Mouse (Mus musculus) natural killer cell, adult 2 months (primary cell): ENCODE data around the gene Zbtb48.

Source experiments
- DNase-seq, 2 experiments: peaks; one replicate each; pipeline ENCODE4 v3.0.0; 2022; ENCODE audit warnings: low spot score in 2 of 2

Gene Zbtb48

DNA sequence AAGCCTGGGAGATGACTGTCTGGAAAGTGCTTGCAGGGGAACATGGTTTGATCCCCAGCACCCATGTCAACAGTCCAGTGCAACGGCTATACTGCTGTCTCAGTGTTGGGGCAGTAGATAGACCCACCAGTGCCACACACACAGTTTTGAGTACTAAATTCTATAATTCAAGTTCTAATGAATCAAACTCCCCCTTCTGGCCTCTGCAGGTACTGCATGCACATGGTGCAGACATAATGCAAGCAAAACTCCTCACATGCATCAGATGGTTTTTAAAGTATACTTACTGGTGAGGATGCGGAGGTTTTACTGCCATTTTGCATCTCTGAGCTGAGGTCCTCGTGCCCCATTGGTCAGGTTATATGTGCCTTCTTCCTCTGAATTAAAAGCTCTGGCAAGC is 52.0 kb downstream of the Zbtb48 start:
- DNase-seq = peak; percentile 35 to 59

DNA sequence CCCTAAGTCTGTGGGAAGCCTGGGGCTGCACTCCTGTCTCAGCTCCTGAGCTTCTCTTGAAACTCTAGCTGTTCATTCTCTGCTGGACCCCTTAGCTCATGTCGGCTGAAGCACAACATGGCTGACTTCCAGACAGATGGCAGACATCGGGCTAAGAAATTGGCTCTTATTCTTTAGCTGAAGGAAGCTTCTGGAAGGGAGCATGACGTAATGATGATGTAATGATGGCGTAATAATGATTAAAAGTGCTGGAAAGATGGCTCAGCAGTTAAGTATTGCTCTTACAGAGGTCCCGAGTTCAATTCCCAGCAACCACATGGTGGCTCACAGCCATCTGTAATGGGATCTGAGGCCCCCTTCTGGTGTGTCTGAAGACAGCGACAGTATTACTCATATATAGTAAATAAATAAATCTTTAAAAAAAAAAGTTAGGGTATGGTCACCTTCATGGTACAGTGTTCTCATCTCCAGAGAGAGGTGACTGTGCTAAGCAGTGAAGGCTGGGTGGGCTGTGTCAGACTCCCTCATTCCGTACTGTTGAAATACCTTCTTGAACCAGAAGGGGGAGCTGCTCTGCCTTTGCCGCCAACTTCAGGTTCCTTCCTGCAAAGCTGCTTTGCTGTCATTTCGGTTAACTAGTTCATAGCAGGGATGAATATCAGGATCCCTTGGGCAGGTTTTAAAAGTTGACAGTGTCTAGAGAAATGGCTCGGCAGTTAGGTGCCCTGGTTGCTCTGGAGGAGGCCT is 55.1 kb downstream of the Zbtb48 start:
- peak in 1 of 2 experiments; percentile 26 for DNase-seq
